Mouse (Mus musculus) liver, postnatal 0 days (tissue): ENCODE data around the gene Dgcr8.

Experiments
- CTCF ChIP-seq: sonication (generic); IDR thresholded peaks from 2 replicates; pipeline ENCODE4 v1.5.1; 2016; ENCODE audit warnings: antibody characterized with exemption, low read depth
- EP300 ChIP-seq: IDR thresholded peaks from 2 replicates; pipeline ENCODE4 v1.6.1; 2016; ENCODE audit warnings: antibody characterized with exemption, low read depth, mild to moderate bottlenecking

GRCm38 (mm10) chr16:18220001-18220400 is 69.0 kb downstream of the Dgcr8 start:
- TF ChIP-seq CTCF: no peak
- no peak for TF ChIP-seq EP300
